Mouse (Mus musculus): ENCODE measurements around the gene Rhbdf2. TPM values are rescaled to one million over a fixed set of nuclear protein-coding genes. Genes with fewer than 3 reads are reported as not detected.

Gene Rhbdf2
- total and polyA plus RNA-seq, 3 experiments = 6.4 to 13.7 TPM; not detected in 1

GRCm38 (mm10) chr11:116607717-116608116 lies 19.1 kb downstream of the Rhbdf2 start:
- TF ChIP-seq UBTF (IDR thresholded peaks at IDR 0.05; ENCODE audit: borderline replicate concordance, insufficient read depth, low read depth, low read length) (no peak), MAX (IDR thresholded peaks at IDR 0.05; ENCODE audit: low read length) (no peak), NELFE (IDR thresholded peaks at IDR 0.05; ENCODE audit: low read depth, low read length) (no peak), CHD2 (IDR thresholded peaks at IDR 0.05; ENCODE audit: low read length) (no peak), CTCF (IDR thresholded peaks at IDR 0.05 in 2 of 3, conservative IDR thresholded peaks at IDR 0.05 in 1 of 3; ENCODE audit: control insufficient read depth in 1 of 3, insufficient read depth in 1 of 3, low read depth in 2 of 3, low read length in 3 of 3, poor library complexity in 1 of 3, severe bottlenecking in 1 of 3) (no peak), POLR2A (IDR thresholded peaks at IDR 0.05; ENCODE audit: control insufficient read depth in 1 of 2, insufficient read depth in 1 of 2, low read depth in 1 of 2, low read length in 2 of 2, poor library complexity in 1 of 2) (no peak), POLR2AphosphoS5 (IDR thresholded peaks at IDR 0.05; ENCODE audit: borderline replicate concordance, low read depth, low read length) (no peak), ZNF384 (IDR thresholded peaks at IDR 0.05; ENCODE audit: low read depth, low read length) (no peak), POLR2AphosphoS2 (IDR thresholded peaks at IDR 0.05; ENCODE audit: low read length) (no peak), TBP (IDR thresholded peaks at IDR 0.05; ENCODE audit: low read depth, low read length) (no peak), SIN3A (IDR thresholded peaks at IDR 0.05; ENCODE audit: low read length) (no peak)
- Histone ChIP-seq H3K4me1 (ENCODE audit: control insufficient read depth in 1 of 2, insufficient read depth in 2 of 2, low read length in 2 of 2) (no peaks in the 10 kb centered on the region; a peak in 1 of 4 replicates), H3K79me2 (ENCODE audit: control insufficient read depth, insufficient read depth, low read length, poor library complexity) (no peaks in the 10 kb centered on the region), H3K27me3 (ENCODE audit: control insufficient read depth in 1 of 2, insufficient read depth in 2 of 2, low read length in 2 of 2) (no peaks in the 10 kb centered on the region), H3K27ac (ENCODE audit: control insufficient read depth, low read depth, low read length) (no peak overlapping the region), H3K36me3 (ENCODE audit: control insufficient read depth in 1 of 2, insufficient read depth in 2 of 2, low read length in 2 of 2) (no peaks in the 10 kb centered on the region; a peak in 1 of 4 replicates), H3K9ac (ENCODE audit: control insufficient read depth, low read depth, low read length, poor library complexity, severe bottlenecking) (no peak overlapping the region), H3K4me3 (ENCODE audit: control insufficient read depth in 1 of 2, insufficient read depth in 1 of 2, low read depth in 2 of 2, low read length in 2 of 2) (no peak overlapping the region), H3K9me3 (replicated peaks; ENCODE audit: insufficient read depth, low read length) (no peaks in the 10 kb centered on the region)
- DNase-seq (ENCODE audit: low read depth, low spot score) = no peak

- Histone ChIP-seq H3K27ac (ENCODE audit: control insufficient read depth, low read depth, low read length) (no peak overlapping the region), H3K9ac (ENCODE audit: control insufficient read depth, low read depth, low read length, poor library complexity, severe bottlenecking) (no peak overlapping the region), H3K9me3 (replicated peaks; ENCODE audit: insufficient read depth, low read length) (no peaks in the 10 kb centered on the region), H3K36me3 (ENCODE audit: control insufficient read depth in 1 of 2, insufficient read depth in 2 of 2, low read length in 2 of 2) (no peaks in the 10 kb centered on the region; a peak in 1 of 4 replicates), H3K4me1 (ENCODE audit: control insufficient read depth in 1 of 2, insufficient read depth in 2 of 2, low read length in 2 of 2) (no peaks in the 10 kb centered on the region), H3K4me3 (ENCODE audit: control insufficient read depth in 1 of 2, insufficient read depth in 1 of 2, low read depth in 2 of 2, low read length in 2 of 2) (no peak overlapping the region), H3K27me3 (ENCODE audit: control insufficient read depth in 1 of 2, insufficient read depth in 2 of 2, low read length in 2 of 2) (no peaks in the 10 kb centered on the region), H3K79me2 (ENCODE audit: control insufficient read depth, insufficient read depth, low read length, poor library complexity) (no peaks in the 10 kb centered on the region)
- TF ChIP-seq UBTF (IDR thresholded peaks at IDR 0.05; ENCODE audit: borderline replicate concordance, insufficient read depth, low read depth, low read length) = no peak
- TF ChIP-seq CHD1 (IDR thresholded peaks at IDR 0.05; ENCODE audit: low read depth, low read length) = no peak
- TF ChIP-seq CTCF (IDR thresholded peaks at IDR 0.05 in 2 of 3, conservative IDR thresholded peaks at IDR 0.05 in 1 of 3; ENCODE audit: control insufficient read depth in 1 of 3, insufficient read depth in 1 of 3, low read depth in 2 of 3, low read length in 3 of 3, poor library complexity in 1 of 3, severe bottlenecking in 1 of 3) = no peak
- TF ChIP-seq MAX (IDR thresholded peaks at IDR 0.05; ENCODE audit: low read length) = no peak
- no peak for TF ChIP-seq SIN3A (IDR thresholded peaks at IDR 0.05; ENCODE audit: low read length)
- no peak for TF ChIP-seq GATA1 (IDR thresholded peaks at IDR 0.05; ENCODE audit: low read depth, low read length)
- TF ChIP-seq POLR2A (IDR thresholded peaks at IDR 0.05; ENCODE audit: control insufficient read depth in 1 of 2, insufficient read depth in 1 of 2, low read depth in 1 of 2, low read length in 2 of 2, poor library complexity in 1 of 2) = no peak
- no peak for TF ChIP-seq MYB (IDR thresholded peaks at IDR 0.05; ENCODE audit: low read depth, low read length)
- TF ChIP-seq NRF1 (IDR thresholded peaks at IDR 0.05; ENCODE audit: insufficient read depth, low read depth, low read length, poor library complexity, severe bottlenecking) = no peak
- no peak for TF ChIP-seq MAFK (IDR thresholded peaks at IDR 0.05; ENCODE audit: borderline replicate concordance, low read depth, low read length)
- no peak for TF ChIP-seq JUND (IDR thresholded peaks at IDR 0.05; ENCODE audit: low read depth, low read length)
- no peak for TF ChIP-seq BHLHE40 (IDR thresholded peaks at IDR 0.05; ENCODE audit: borderline replicate concordance, low read depth, low read length)
- TF ChIP-seq POLR2AphosphoS5 (IDR thresholded peaks at IDR 0.05; ENCODE audit: borderline replicate concordance, low read depth, low read length) = no peak
- no peak for DNase-seq (ENCODE audit: low read depth, low spot score)
Measured at GRCm38 (mm10) chr11:116604097-116604496, 22.7 kb downstream of the Rhbdf2 start.
